Mouse (Mus musculus) midbrain, embryonic 12.5 days (tissue): Measurements from ENCODE around the gene Ubac1. TPM values are rescaled to one million over a fixed set of nuclear protein-coding genes. Genes with fewer than 3 reads are reported as not detected.

Experiments
- ATAC-seq: fragments of 200-750 bp; cut with Nextera tagmentation; 2 replicates; pipeline ENCODE4 v1.8.0; 2017; ENCODE audit warnings: low read depth, moderate TSS enrichment, moderate library complexity; ENCODE audit not compliant: low FRiP score
- H3K27ac ChIP-seq: fragments of 300-500 bp; sonication (generic); replicated peaks from 2 replicates; pipeline ENCODE4 v1.5.1; 2016; ENCODE audit warnings: mild to moderate bottlenecking
- H3K27me3 ChIP-seq: fragments of 300-500 bp; sonication (generic); 2 replicates; pipeline ENCODE4 v1.6.1; 2016; ENCODE audit warnings: mild to moderate bottlenecking
- H3K36me3 ChIP-seq: fragments of 300-500 bp; sonication (generic); 2 replicates; pipeline ENCODE4 v1.6.1; 2016
- H3K4me1 ChIP-seq: fragments of 300-500 bp; sonication (generic); 2 replicates; pipeline ENCODE4 v1.6.1; 2016
- H3K4me2 ChIP-seq: fragments of 300-500 bp; sonication (generic); replicated peaks from 2 replicates; pipeline ENCODE4 v1.6.1; 2016; ENCODE audit warnings: mild to moderate bottlenecking, moderate library complexity
- H3K4me3 ChIP-seq: fragments of 300-500 bp; sonication (generic); 2 replicates; pipeline ENCODE4 v1.5.1; 2016; ENCODE audit warnings: mild to moderate bottlenecking
- H3K9ac ChIP-seq: fragments of 300-500 bp; sonication (generic); replicated peaks from 2 replicates; pipeline ENCODE4 v1.6.1; 2016; ENCODE audit warnings: mild to moderate bottlenecking, moderate library complexity
- H3K9me3 ChIP-seq: fragments of 300-500 bp; sonication (generic); 2 replicates; pipeline ENCODE4 v1.6.1; 2016; ENCODE audit warnings: mild to moderate bottlenecking
- WGBS: fragments of 180-500 bp; shearing (Covaris S2); methylation state at CpG from one replicate; pipeline ENCODE4 v1.1.7; 2016; 5-methylcytosine and 5-hydroxymethylcytosine counted together
- polyA plus RNA-seq: library from polyadenylated mRNA; unstranded; fragments of >200 nt; fragmentation: Nextera tagmentation; extraction: Ambion mirVana; gene quantifications from 2 replicates; pipeline ENCODE4 v1.2.1, GENCODE M21; 2016

Ubac1 gene
- polyA plus RNA-seq, 1 experiment from 2014 or later = 91.9 TPM

DNA sequence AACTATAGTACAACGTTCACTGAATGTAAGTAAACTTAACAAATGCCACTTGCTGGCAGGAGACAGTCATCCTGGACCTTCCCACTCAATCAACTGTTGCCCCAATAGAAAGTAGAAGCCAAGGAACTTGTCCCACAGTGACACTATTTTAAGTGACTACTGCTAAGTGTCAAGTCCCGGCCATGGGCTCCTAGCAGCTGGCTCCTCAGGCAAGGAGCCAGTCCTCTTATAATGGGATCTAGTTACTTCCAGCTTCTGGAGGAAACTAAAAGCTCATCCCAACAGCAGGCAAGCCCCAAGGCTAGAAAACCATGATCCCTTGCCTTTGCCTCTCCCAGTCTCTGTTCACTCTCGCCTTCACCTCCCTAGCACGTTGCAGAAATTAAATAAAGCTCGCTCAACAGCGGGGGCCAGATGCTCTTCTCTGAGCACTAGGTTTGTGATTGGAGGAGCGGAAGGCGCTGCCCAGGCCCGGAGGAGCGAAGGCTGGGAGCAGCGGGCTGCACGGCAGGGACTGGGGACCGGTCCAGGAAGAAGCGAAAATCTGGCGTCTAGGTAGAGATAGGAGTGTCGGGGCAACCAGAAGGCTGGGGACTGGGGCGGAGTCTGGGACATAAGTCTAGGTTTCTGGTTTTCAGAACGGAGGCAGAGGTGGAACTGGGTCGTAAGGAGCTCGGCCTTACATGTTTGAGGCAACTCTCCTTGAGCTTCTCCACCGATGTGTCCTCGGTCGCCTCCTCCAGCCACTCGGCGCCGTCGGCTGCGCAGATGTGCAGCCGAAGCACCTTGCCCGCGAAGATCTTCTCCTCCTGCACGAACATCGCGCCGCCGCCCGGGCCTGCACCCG lies 610 bp downstream of the Ubac1 start:
- Histone ChIP-seq H3K27me3 (no peaks in the 10 kb centered on the region), H3K4me2 (peak overlapping the region; percentile 96), H3K4me3 (peak overlapping the region; percentile 90), H3K9ac (peak overlapping the region; percentile 81), H3K4me1 (peaks cover 15% of the 10 kb centered on the region), H3K36me3 (0 out of 2 replicates have a peak, but pooled peaks cover 3% of the 10 kb centered on the region), H3K9me3 (no peaks in the 10 kb centered on the region), H3K27ac (peak overlapping the region; percentile 84)
- ATAC-seq = peak; percentile 28
- 4% methylated on average over 38 of the region's 38 CpGs for WGBS

- no peak for ATAC-seq
- H3K4me3 ChIP-seq = peak overlapping the region; percentile 90; the same call in 1 of the 2 replicates
These were observed 1.6 kb downstream of the Ubac1 start for GRCm38 (mm10) chr2:26019923-26020322.

GRCm38 (mm10) chr2:26017326-26017725 lies 4.2 kb downstream of the Ubac1 start:
- Histone ChIP-seq H3K36me3 (peaks cover 33% of the 10 kb centered on the region), H3K4me2 (no peak overlapping the region), H3K9ac (no peak overlapping the region), H3K27ac (no peak overlapping the region), H3K4me3 (no peak overlapping the region), H3K4me1 (peaks cover 15% of the 10 kb centered on the region), H3K9me3 (no peaks in the 10 kb centered on the region), H3K27me3 (no peaks in the 10 kb centered on the region)
- WGBS = 84% methylated on average over 4 of the region's 4 CpGs
- no peak for ATAC-seq

More at GRCm38 (mm10) chr2:26019923-26020322, 1.6 kb downstream of the Ubac1 start:
- Histone ChIP-seq H3K27me3 (no peaks in the 10 kb centered on the region), H3K36me3 (peaks cover 12% of the 10 kb centered on the region; the same call in 1 of the 2 replicates), H3K4me1 (peaks cover 15% of the 10 kb centered on the region), H3K4me2 (peak overlapping the region; percentile 96), H3K9me3 (no peaks in the 10 kb centered on the region), H3K27ac (no peak overlapping the region), H3K9ac (no peak overlapping the region)
- WGBS = 84% methylated on average over 3 of the region's 3 CpGs

- Histone ChIP-seq H3K27me3 (no peaks in the 10 kb centered on the region), H3K4me3 (no peak overlapping the region), H3K36me3 (peaks cover 62% of the 10 kb centered on the region), H3K27ac (no peak overlapping the region), H3K4me2 (no peak overlapping the region), H3K4me1 (no peaks in the 10 kb centered on the region), H3K9me3 (no peaks in the 10 kb centered on the region), H3K9ac (no peak overlapping the region)
- no peak for ATAC-seq
- 94% methylated on average over 3 of the region's 3 CpGs for WGBS
These were observed 7.9 kb downstream of the Ubac1 start for GRCm38 (mm10) chr2:26013674-26014073.

GRCm38 (mm10) chr2:26011420-26011819 lies 10.1 kb downstream of the Ubac1 start:
- no peak overlapping the region for H3K27ac ChIP-seq
- no peak overlapping the region for H3K4me2 ChIP-seq
- H3K9me3 ChIP-seq = no peaks in the 10 kb centered on the region
- WGBS = 81% methylated on average over 1 of the region's 1 CpGs
- no peaks in the 10 kb centered on the region for H3K4me1 ChIP-seq
- ATAC-seq = no peak
- H3K36me3 ChIP-seq = peaks cover 85% of the 10 kb centered on the region
- no peak overlapping the region for H3K9ac ChIP-seq
- no peak overlapping the region for H3K4me3 ChIP-seq
- H3K27me3 ChIP-seq = no peaks in the 10 kb centered on the region

DNA sequence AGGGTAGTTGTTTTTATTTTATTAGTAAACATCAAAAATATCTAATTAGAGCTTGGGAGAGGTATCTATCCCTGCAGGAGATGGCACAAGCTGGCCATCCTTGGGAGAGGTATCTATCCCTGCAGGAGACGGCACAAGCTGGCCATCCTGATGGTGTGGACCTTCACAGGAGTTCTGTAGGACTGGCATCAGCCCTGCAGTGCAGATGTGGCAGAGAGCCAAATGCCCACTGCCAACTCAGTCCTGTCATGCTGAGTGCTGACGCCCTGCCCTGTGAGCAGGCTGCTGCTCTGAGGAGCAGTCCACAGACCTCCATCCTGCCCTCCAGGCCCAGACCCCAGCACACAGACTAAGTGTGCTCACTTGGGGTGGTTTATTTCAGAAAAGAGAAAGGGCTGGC lies 19.5 kb downstream of the Ubac1 start:
- H3K9ac ChIP-seq = no peak overlapping the region
- no peaks in the 10 kb centered on the region for H3K4me1 ChIP-seq
- peaks cover 78% of the 10 kb centered on the region for H3K36me3 ChIP-seq
- ATAC-seq = no peak
- 89% methylated on average over 2 of the region's 2 CpGs for WGBS
- no peak overlapping the region for H3K4me2 ChIP-seq
- no peaks in the 10 kb centered on the region for H3K9me3 ChIP-seq
- H3K27me3 ChIP-seq = no peaks in the 10 kb centered on the region
- no peak overlapping the region for H3K4me3 ChIP-seq
- H3K27ac ChIP-seq = no peak overlapping the region

DNA sequence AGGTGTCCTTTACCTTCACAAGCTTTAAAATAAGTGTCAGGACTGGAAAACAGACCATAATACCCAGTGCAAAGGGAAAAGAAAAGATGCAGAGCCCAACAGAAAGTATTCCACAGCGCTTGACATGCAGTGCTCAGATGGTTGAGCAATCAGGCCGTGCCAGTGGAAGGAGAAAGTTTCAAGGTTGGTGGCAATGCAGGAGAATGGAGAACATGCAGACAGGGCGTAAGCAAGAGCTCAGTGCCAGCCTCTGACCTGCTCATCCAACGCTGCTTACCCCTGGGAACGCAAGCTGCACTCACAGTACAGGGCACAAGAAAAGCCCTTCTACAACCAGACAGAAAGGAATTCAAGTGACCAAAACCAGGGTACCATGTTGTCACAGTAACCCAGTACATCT lies 20.4 kb downstream of the Ubac1 start:
- WGBS = 96% methylated on average over 5 of the region's 5 CpGs
- Histone ChIP-seq H3K4me1 (no peaks in the 10 kb centered on the region), H3K4me2 (no peak overlapping the region), H3K27me3 (no peaks in the 10 kb centered on the region), H3K9ac (no peak overlapping the region), H3K36me3 (peaks cover 76% of the 10 kb centered on the region), H3K9me3 (no peaks in the 10 kb centered on the region), H3K27ac (no peak overlapping the region), H3K4me3 (no peak overlapping the region)
- no peak for ATAC-seq

- H3K27me3 ChIP-seq = no peaks in the 10 kb centered on the region
- WGBS = 94% methylated on average over 3 of the region's 3 CpGs
- no peaks in the 10 kb centered on the region for H3K4me1 ChIP-seq
- H3K36me3 ChIP-seq = peaks cover 51% of the 10 kb centered on the region
- no peak for ATAC-seq
- no peak overlapping the region for H3K9ac ChIP-seq
- H3K4me2 ChIP-seq = no peak overlapping the region
- H3K27ac ChIP-seq = no peak overlapping the region
- H3K9me3 ChIP-seq = no peaks in the 10 kb centered on the region
- H3K4me3 ChIP-seq = no peak overlapping the region
These were observed 23.8 kb downstream of the Ubac1 start for GRCm38 (mm10) chr2:25997716-25998115.

GRCm38 (mm10) chr2:25994791-25995190 lies 26.8 kb downstream of the Ubac1 start:
- Histone ChIP-seq H3K9me3 (no peaks in the 10 kb centered on the region), H3K4me1 (no peaks in the 10 kb centered on the region), H3K27me3 (no peaks in the 10 kb centered on the region), H3K4me2 (no peak overlapping the region), H3K36me3 (peaks cover 32% of the 10 kb centered on the region), H3K27ac (no peak overlapping the region), H3K4me3 (no peak overlapping the region), H3K9ac (no peak overlapping the region)
- no peak for ATAC-seq
- WGBS = 88% methylated on average over 3 of the region's 3 CpGs

GRCm38 (mm10) chr2:25992285-25992684 lies 29.3 kb downstream of the Ubac1 start:
- 90% methylated on average over 2 of the region's 2 CpGs for WGBS
- peaks cover 10% of the 10 kb centered on the region for H3K36me3 ChIP-seq
- no peak overlapping the region for H3K9ac ChIP-seq
- no peaks in the 10 kb centered on the region for H3K4me1 ChIP-seq
- H3K27ac ChIP-seq = no peak overlapping the region
- no peak for ATAC-seq
- H3K4me3 ChIP-seq = no peak overlapping the region
- H3K9me3 ChIP-seq = no peaks in the 10 kb centered on the region
- H3K27me3 ChIP-seq = no peaks in the 10 kb centered on the region
- no peak overlapping the region for H3K4me2 ChIP-seq

DNA sequence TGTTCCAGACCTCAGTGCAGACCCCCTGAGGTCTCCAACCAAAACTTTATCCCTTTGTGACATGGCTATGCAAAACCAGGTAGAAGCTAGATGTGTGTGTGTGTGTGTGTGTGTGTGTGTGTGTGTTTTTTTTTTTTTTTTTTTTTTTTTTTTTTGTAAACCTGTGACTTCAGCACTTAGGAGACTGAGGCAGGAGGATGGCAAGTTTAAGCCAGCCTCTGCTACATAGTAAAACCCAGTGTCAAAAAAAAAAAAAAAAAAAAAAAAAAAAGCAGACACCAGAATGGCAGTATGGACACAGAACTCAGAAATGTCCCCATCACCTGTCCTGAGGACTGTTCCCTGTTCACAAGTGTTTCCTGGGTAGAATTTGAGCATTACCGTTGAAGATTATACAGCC lies 31.9 kb downstream of the Ubac1 start:
- no peak for ATAC-seq
- H3K27ac ChIP-seq = no peak overlapping the region
- H3K9me3 ChIP-seq = no peaks in the 10 kb centered on the region
- no peaks in the 10 kb centered on the region for H3K36me3 ChIP-seq
- 97% methylated on average over 1 of the region's 1 CpGs for WGBS
- no peaks in the 10 kb centered on the region for H3K4me1 ChIP-seq
- H3K9ac ChIP-seq = no peak overlapping the region
- peaks cover 10% of the 10 kb centered on the region for H3K27me3 ChIP-seq
- no peak overlapping the region for H3K4me3 ChIP-seq
- H3K4me2 ChIP-seq = no peak overlapping the region

DNA sequence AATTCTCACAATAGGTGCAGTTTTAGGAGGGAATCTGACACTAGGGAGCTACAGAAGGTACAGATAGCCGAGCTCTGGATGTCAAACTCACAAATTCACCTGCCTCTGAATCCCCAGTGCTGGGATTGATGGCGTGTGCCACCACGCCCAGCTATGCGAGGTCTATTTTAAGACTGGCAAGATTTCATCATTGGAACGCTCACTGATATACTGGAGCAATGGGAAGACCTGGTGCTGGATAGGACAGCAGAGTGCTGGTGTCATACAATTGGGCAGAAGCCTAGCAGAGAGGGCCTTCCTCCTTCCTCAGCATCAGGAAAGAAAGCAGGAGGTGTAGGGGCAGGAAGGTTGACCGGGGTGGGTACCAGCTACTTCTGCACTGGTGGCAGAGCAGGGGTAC lies 33.7 kb downstream of the Ubac1 start:
- no peak for ATAC-seq
- H3K4me3 ChIP-seq = no peak overlapping the region
- peaks cover 6% of the 10 kb centered on the region for H3K4me1 ChIP-seq
- H3K27me3 ChIP-seq = peaks cover 13% of the 10 kb centered on the region
- no peak overlapping the region for H3K4me2 ChIP-seq
- no peak overlapping the region for H3K27ac ChIP-seq
- no peaks in the 10 kb centered on the region for H3K9me3 ChIP-seq
- WGBS = 85% methylated on average over 6 of the region's 6 CpGs
- no peaks in the 10 kb centered on the region for H3K36me3 ChIP-seq
- H3K9ac ChIP-seq = no peak overlapping the region
